ENCODE assay signal across 23 mouse cellular contexts in genomic region chr4:150678789-150679188, GRCm38 (mm10). TPM values are rescaled to one million over a fixed set of nuclear protein-coding genes. Genes with fewer than 3 reads are reported as not detected.
DNase-seq lines count a peak whose midpoint lies in the region; ATAC-seq and TF ChIP-seq lines count a peak whose summit lies in the region.
"Had no signal": no experiment of that assay in that cellular context is flagged by ENCODE, and none has a peak within 500 bp of the region (broad histone marks: within the 10 kb centered on the region; RNA-seq: fewer than 3 reads in every experiment).

No protein-coding gene starts in this region.

- H3K9ac ChIP-seq in neural tube, embryonic 13.5 days, result no peak overlapping the region
- H3K9ac ChIP-seq: embryonic facial prominence, embryonic 15.5 days; forebrain, embryonic 15.5 days; heart, embryonic 15.5 days; hindbrain, embryonic 14.5 days had no signal

- no peak for ATAC-seq in neural tube, embryonic 13.5 days (ENCODE audit: low read depth)
- ATAC-seq: forebrain, embryonic 15.5 days had no signal

- 97% methylated on average over 20 of the region's 20 CpGs for WGBS in neural tube, embryonic 13.5 days

- no peak overlapping the region for H3K4me2 ChIP-seq in neural tube, embryonic 13.5 days
- H3K4me2 ChIP-seq: embryonic facial prominence, embryonic 15.5 days; forebrain, embryonic 15.5 days; heart, embryonic 11.5 days; heart, embryonic 15.5 days; hindbrain, embryonic 14.5 days had no signal

- no peaks in the 10 kb centered on the region for H3K27me3 ChIP-seq in testis, adult 2 months (ENCODE audit: control insufficient read depth, insufficient read depth, low read length)
- no peaks in the 10 kb centered on the region for H3K27me3 ChIP-seq in neural tube, embryonic 13.5 days
- H3K27me3 ChIP-seq: embryonic facial prominence, embryonic 15.5 days; forebrain, embryonic 15.5 days; heart, embryonic 15.5 days had no signal

- TF ChIP-seq POLR2A in testis, adult 2 months (IDR thresholded peaks at IDR 0.05; ENCODE audit: control insufficient read depth, low read depth, low read length), result peak; percentile 50; the same call in 1 of the 2 replicates

- no peak for DNase-seq in testis, postnatal 10 days (ENCODE audit: low spot score)
- DNase-seq in WW6 (ENCODE audit: low read depth, low spot score), result peak; percentile 81
- DNase-seq in thymus, postnatal 4 days, result no peak
- no peak for DNase-seq in gastrocnemius, adult 8-10 months (ENCODE audit: low spot score in 2 of 2)
- no peak for DNase-seq in layer of hippocampus, postnatal 14 days (ENCODE audit: low spot score in 2 of 2)
- DNase-seq: adrenal gland, adult 8-10 months; adrenal gland, postnatal 36 days; cerebellum, adult 2 months; cerebellum, postnatal 10 days; embryo, embryonic 11 days; gastrocnemius, postnatal 14 days; heart, adult 2 months; heart, postnatal 14 days had no signal

- peak overlapping the region; percentile 78 for H3K27ac ChIP-seq in testis, adult 2 months (ENCODE audit: control insufficient read depth, insufficient read depth, low read depth, low read length)
- peak overlapping the region; percentile 91 for H3K27ac ChIP-seq in neural tube, embryonic 13.5 days (replicated peaks)
- H3K27ac ChIP-seq: embryonic facial prominence, embryonic 15.5 days; forebrain, embryonic 15.5 days; heart, adult 2 months; heart, embryonic 15.5 days; hindbrain, embryonic 14.5 days had no signal

- TF ChIP-seq CTCF in testis, adult 2 months (IDR thresholded peaks at IDR 0.05; ENCODE audit: control insufficient read depth, insufficient read depth, insufficient replicate concordance, low read depth, low read length), result 0 out of 2 replicates have a peak, but pooled peaks have one; percentile 3

- peaks cover 12% of the 10 kb centered on the region for H3K4me1 ChIP-seq in testis, adult 2 months (ENCODE audit: control insufficient read depth, insufficient read depth, low read length)
- peaks cover 38% of the 10 kb centered on the region for H3K4me1 ChIP-seq in neural tube, embryonic 13.5 days (replicated peaks)
- H3K4me1 ChIP-seq: embryonic facial prominence, embryonic 15.5 days; heart, embryonic 15.5 days had no signal

- H3K4me3 ChIP-seq in testis, adult 2 months (ENCODE audit: control insufficient read depth, low read depth, low read length), result peak overlapping the region; percentile 86
- no peak overlapping the region for H3K4me3 ChIP-seq in neural tube, embryonic 13.5 days
- H3K4me3 ChIP-seq: embryonic facial prominence, embryonic 15.5 days; erythroblast, embryonic 14.5 days; forebrain, embryonic 15.5 days; heart, adult 2 months; heart, embryonic 15.5 days had no signal

- H3K36me3 ChIP-seq in testis, adult 2 months (ENCODE audit: control insufficient read depth, insufficient read depth, low read length), result no peaks in the 10 kb centered on the region
- H3K36me3 ChIP-seq in neural tube, embryonic 13.5 days, result no peaks in the 10 kb centered on the region
- H3K36me3 ChIP-seq: embryonic facial prominence, embryonic 15.5 days; forebrain, embryonic 15.5 days; heart, embryonic 15.5 days had no signal

- H3K9me3 ChIP-seq in neural tube, embryonic 13.5 days, result 0 out of 2 replicates have a peak, but pooled peaks cover 4% of the 10 kb centered on the region
- H3K9me3 ChIP-seq: embryonic facial prominence, embryonic 15.5 days; forebrain, embryonic 15.5 days; heart, embryonic 15.5 days had no signal

RNA-seq across cellular contexts. Expression of gene Slc45a1, which starts 26.8 kb away (rescaled TPM):
- 0.37 and 0.42 TPM in 2 replicates for polyA plus RNA-seq in testis, adult 2 months (2012; rRNA removed)
- polyA plus RNA-seq in neural tube, embryonic 13.5 days (2015; fragmentation: Nextera tagmentation; extraction: Ambion mirVana), result 26.8 and 28.6 TPM in 2 replicates
- total RNA-seq in gastrocnemius, adult 8-10 months (2022), result not detected
- 10 to 100 TPM; 43.3 to 48.1 TPM for total RNA-seq in layer of hippocampus, postnatal 14 days (2021)
- total RNA-seq: gastrocnemius, postnatal 14 days; heart, adult 2 months; heart, postnatal 14 days; hematopoietic stem cell, adult 5-6 weeks; MEL had no signal
- polyA plus RNA-seq: erythroblast, embryonic 14.5 days; heart, adult 2 months; heart, embryonic 15.5 days had no signal

Comparison
In these comparisons a context has a peak if more than half of its experiments do, and no peak if none do; other contexts are left out.
1. RNA of gene Slc45a1, which starts 26.8 kb away (total RNA-seq): 43.3 to 48.1 TPM in layer of hippocampus, postnatal 14 days; not detected in gastrocnemius, adult 8-10 months; every median in the first group is over 10 times any median in the second.